Mouse (Mus musculus) CD4-positive, CD25-positive, alpha-beta regulatory T cell, adult 4 months (primary cell): ENCODE data around the gene N4bp3. TPM values are rescaled to one million over a fixed set of nuclear protein-coding genes. Genes with fewer than 3 reads are reported as not detected.
A peak's percentile ranks its signal among the peaks of the same experiment; 100 is the strongest.
"Not testable (repeated sequence)": the region's sequence is repeated elsewhere in the genome, so short reads cannot be mapped to it uniquely, and the experiment has no call there.

Experiments used
- ATAC-seq: one replicate; pipeline ENCODE4 v1.8.0; 2017
- polyA plus RNA-seq, 2 experiments: library from polyadenylated mRNA; unstranded; fragments of 100-300 nt; shearing (Covaris generic); gene quantifications; one replicate each; pipeline ENCODE4 v1.2.1; 2017

N4bp3 gene
- polyA plus RNA-seq, result 1 to 10 TPM; 1.2 to 2.5 TPM

GRCm38 (mm10) chr11:51650691-51651515, at the start of gene N4bp3, which contains the start of gene D930048N14Rik:
TSS of gene N4bp3 (minus strand) at chr11:51650842.
TSS of gene D930048N14Rik (plus strand) at chr11:51650954.
- ATAC-seq, result peak; percentile 89

- ATAC-seq, result no peak
These were observed 44.3 kb upstream of the N4bp3 start for GRCm38 (mm10) chr11:51694984-51695383.

GRCm38 (mm10) chr11:51690597-51690996, 40.0 kb upstream of the N4bp3 start:
- not testable (repeated sequence) for ATAC-seq

- no peak for ATAC-seq
These were observed 38.7 kb upstream of the N4bp3 start for GRCm38 (mm10) chr11:51689343-51689742.

- peak; percentile 91 for ATAC-seq
These were observed 38.0 kb upstream of the N4bp3 start, which contains the start of gene 0610009B22Rik for GRCm38 (mm10) chr11:51688330-51689328. TSS of gene 0610009B22Rik (minus strand) at chr11:51688874.

- no peak for ATAC-seq
These were observed 31.3 kb upstream of the N4bp3 start for GRCm38 (mm10) chr11:51681976-51682374.

- peak; percentile 74 for ATAC-seq
These were observed 30.8 kb upstream of the N4bp3 start for GRCm38 (mm10) chr11:51681324-51681975.

- ATAC-seq, result no peak
These were observed 28.8 kb upstream of the N4bp3 start for GRCm38 (mm10) chr11:51679466-51679865.

GRCm38 (mm10) chr11:51677737-51678418, 27.2 kb upstream of the N4bp3 start:
- no peak for ATAC-seq

- ATAC-seq, result no peak
These were observed 24.7 kb upstream of the N4bp3 start for GRCm38 (mm10) chr11:51675386-51675785.

GRCm38 (mm10) chr11:51673291-51673690, 22.6 kb upstream of the N4bp3 start:
- no peak for ATAC-seq

GRCm38 (mm10) chr11:51671376-51671775, 20.7 kb upstream of the N4bp3 start:
- ATAC-seq, result no peak

- no peak for ATAC-seq
These were observed 20.2 kb upstream of the N4bp3 start for GRCm38 (mm10) chr11:51670846-51671245.

GRCm38 (mm10) chr11:51664747-51665146, 14.1 kb upstream of the N4bp3 start:
- ATAC-seq, result not testable (repeated sequence)

GRCm38 (mm10) chr11:51662632-51663031, 12.0 kb upstream of the N4bp3 start:
- no peak for ATAC-seq

GRCm38 (mm10) chr11:51661867-51662365, 11.3 kb upstream of the N4bp3 start:
- no peak for ATAC-seq

GRCm38 (mm10) chr11:51658705-51659104, 8.1 kb upstream of the N4bp3 start:
- no peak for ATAC-seq

- ATAC-seq, result no peak
These were observed 7.6 kb upstream of the N4bp3 start for GRCm38 (mm10) chr11:51658291-51658690.

GRCm38 (mm10) chr11:51656798-51657521, 6.3 kb upstream of the N4bp3 start:
- ATAC-seq, result no peak

- no peak for ATAC-seq
These were observed 4.2 kb upstream of the N4bp3 start for GRCm38 (mm10) chr11:51654891-51655290.

- ATAC-seq, result no peak
These were observed 3.1 kb upstream of the N4bp3 start for GRCm38 (mm10) chr11:51653736-51654135.
